Mouse (Mus musculus) bone marrow, adult 2 months (tissue): Measurements from ENCODE around the gene Tbc1d1.

ENCODE experiments used
- CTCF ChIP-seq: fragments of 200-500 bp; IDR thresholded peaks from 2 replicates; pipeline ENCODE4 v1.5.1; 2011; ENCODE audit warnings: low read length, control low read depth; ENCODE audit not compliant: control insufficient read depth, insufficient read depth
- POLR2A ChIP-seq: fragments of 200-500 bp; IDR thresholded peaks from 2 replicates; pipeline ENCODE4 v1.6.1; 2011; ENCODE audit warnings: low read depth, mild to moderate bottlenecking, control low read depth, low read length, borderline replicate concordance; ENCODE audit not compliant: control insufficient read depth

- TF ChIP-seq CTCF (no peak), POLR2A (no peak)
Measured at GRCm38 (mm10) chr5:64190892-64191291, 34.8 kb downstream of the Tbc1d1 start.
